ENCODE assay signal across 20 mouse cellular contexts in the genomic region with DNA sequence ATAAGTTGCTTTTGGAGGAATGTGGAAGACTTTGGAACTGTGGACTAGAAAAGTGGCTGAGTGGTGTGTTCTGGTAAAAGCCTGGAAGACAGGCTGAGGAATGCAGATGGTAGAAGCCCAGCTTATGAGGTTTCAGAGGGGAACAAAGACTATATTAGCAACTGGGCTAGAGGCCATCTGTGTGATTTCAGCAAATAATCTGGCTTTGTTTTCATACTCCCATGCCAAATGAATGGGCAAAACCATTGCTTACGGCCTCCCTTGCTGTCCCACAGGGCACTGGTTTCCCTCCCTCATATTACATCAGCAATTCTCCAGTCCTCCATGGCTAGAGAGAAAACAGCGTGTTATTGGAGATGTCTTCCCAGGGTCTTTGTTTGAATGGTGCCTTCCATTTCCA. TPM values are rescaled to one million over a fixed set of nuclear protein-coding genes. Genes with fewer than 3 reads are reported as not detected.
DNase-seq lines count a peak whose midpoint lies in the region.
"Had no signal": no experiment of that assay in that cellular context is flagged by ENCODE, and none has a peak within 500 bp of the region (broad histone marks: within the 10 kb centered on the region; RNA-seq: fewer than 3 reads in every experiment).

No protein-coding gene starts in this region.

- H3K9me3 ChIP-seq in heart, embryonic 10.5 days, result no peaks in the 10 kb centered on the region
- H3K9me3 ChIP-seq: heart, embryonic 13.5 days; neural tube, embryonic 15.5 days had no signal

- 84% methylated on average over 2 of the region's 2 CpGs for WGBS in heart, embryonic 10.5 days

- H3K4me3 ChIP-seq in heart, embryonic 10.5 days, result no peak overlapping the region
- H3K4me3 ChIP-seq in brown adipose tissue, adult 24 weeks (ENCODE audit: insufficient read depth, low read depth, low read length), result no peak overlapping the region
- H3K4me3 ChIP-seq: heart, embryonic 13.5 days; neural tube, embryonic 15.5 days had no signal

- intact Hi-C loops in heart, postnatal 10 days (cut with DNase I), result no loop called here
- intact Hi-C loops in left cerebral cortex, postnatal 36 days (cut with DNase I), result no loop called here

- no peaks in the 10 kb centered on the region for H3K4me1 ChIP-seq in heart, embryonic 10.5 days
- H3K4me1 ChIP-seq in brown adipose tissue, adult 24 weeks (ENCODE audit: control insufficient read depth, insufficient read depth, insufficient read length, low read length), result peaks cover 4% of the 10 kb centered on the region; the same call in 1 of the 2 replicates
- H3K4me1 ChIP-seq: neural tube, embryonic 15.5 days had no signal

- H3K27ac ChIP-seq in heart, embryonic 10.5 days, result no peak overlapping the region
- peak overlapping the region; percentile 83 for H3K27ac ChIP-seq in brown adipose tissue, adult 24 weeks (replicated peaks; ENCODE audit: low read depth, low read length)
- H3K27ac ChIP-seq: heart, embryonic 13.5 days; neural tube, embryonic 15.5 days had no signal

- no peaks in the 10 kb centered on the region for H3K36me3 ChIP-seq in heart, embryonic 10.5 days
- H3K36me3 ChIP-seq: heart, embryonic 13.5 days; neural tube, embryonic 15.5 days had no signal

- no peaks in the 10 kb centered on the region for H3K27me3 ChIP-seq in heart, embryonic 10.5 days (ENCODE audit: insufficient read depth, poor library complexity, severe bottlenecking)
- H3K27me3 ChIP-seq: neural tube, embryonic 15.5 days had no signal

- peak; percentile 12 to 16 for DNase-seq in cerebellum, postnatal 14 days
- DNase-seq in cerebellum, postnatal 36 days, result no peak
- DNase-seq in heart, postnatal 10 days, result peak; percentile 9 to 33
- no peak for DNase-seq in heart, embryonic 10.5 days (ENCODE audit: low spot score)
- DNase-seq in NIH3T3 (ENCODE audit: low read depth), result peak; percentile 9
- DNase-seq in left cerebral cortex, postnatal 36 days (ENCODE audit: low spot score in 2 of 2), result no peak
- DNase-seq: B cell, adult 2 months; cerebellum, postnatal 25 days; gastrocnemius, postnatal 36 days; heart, postnatal 4 days; kidney, adult 11 months; left cerebral cortex, postnatal 4 days; liver; lung, postnatal 10 days; midbrain, embryonic 14.5 days; spleen, adult 18-20 months; thymus, postnatal 36 days had no signal

RNA-seq across cellular contexts. Expression of a gene that starts 17.4 kb away (rescaled TPM):
- 1 to 10 TPM; 5.6 to 7.2 TPM for total RNA-seq in heart, postnatal 10 days (2021)
- polyA plus RNA-seq in heart, embryonic 10.5 days (2016; fragmentation: Nextera tagmentation; extraction: Ambion mirVana), result 13.0 and 13.2 TPM in 2 replicates
- polyA plus RNA-seq in brown adipose tissue, adult 24 weeks (2012; ENCODE audit: insufficient read depth, insufficient read length, missing spikeins), result 3.0 and 3.3 TPM in 2 replicates
- total RNA-seq in left cerebral cortex, postnatal 36 days (2021), result 1 to 10 TPM; 5.0 to 5.9 TPM

RNA-seq across cellular contexts. Expression of a gene that starts 36.8 kb away (rescaled TPM):
- total RNA-seq in heart, postnatal 10 days (2021), result 10 to 100 TPM; 18.6 to 19.5 TPM
- 22.7 and 40.6 TPM in 2 replicates for polyA plus RNA-seq in heart, embryonic 10.5 days (2016; fragmentation: Nextera tagmentation; extraction: Ambion mirVana)
- 0.52 and 2.0 TPM in 2 replicates for polyA plus RNA-seq in brown adipose tissue, adult 24 weeks (2012; ENCODE audit: insufficient read depth, insufficient read length, missing spikeins)
- total RNA-seq in left cerebral cortex, postnatal 36 days (2021), result 100 to 1,000 TPM; 122 to 133 TPM

Comparison
In these comparisons a context has a peak if more than half of its experiments do, and no peak if none do; other contexts are left out.
1. DNase-seq: peak in cerebellum, postnatal 14 days (2 of 2), heart, postnatal 10 days (2 of 2) and NIH3T3 (single experiment); none in cerebellum, postnatal 36 days (0 of 2), heart, embryonic 10.5 days (single experiment) and left cerebral cortex, postnatal 36 days (0 of 2).
2. RNA of a gene that starts 36.8 kb away (total RNA-seq): 122 to 133 TPM in left cerebral cortex, postnatal 36 days; 18.6 to 19.5 TPM in heart, postnatal 10 days; every median in the first group is over 4 times any median in the second.